Mouse (Mus musculus) limb, embryonic 13.5 days (tissue): ENCODE results near the gene Olfr1329. TPM values are rescaled to one million over a fixed set of nuclear protein-coding genes. Genes with fewer than 3 reads are reported as not detected.
"Not testable (repeated sequence)": the region's sequence is repeated elsewhere in the genome, so short reads cannot be mapped to it uniquely, and the experiment has no call there.

Source experiments
- ATAC-seq: fragments of 200-750 bp; cut with Nextera tagmentation; 2 replicates; pipeline ENCODE4 v1.8.0; 2017; ENCODE audit warnings: low read depth, moderate number of reproducible peaks, moderate TSS enrichment; ENCODE audit not compliant: low FRiP score
- H3K27ac ChIP-seq: fragments of 300-500 bp; sonication (generic); 2 replicates; pipeline ENCODE4 v1.5.1; 2015; ENCODE audit warnings: inconsistent platforms, mild to moderate bottlenecking, moderate library complexity
- H3K27me3 ChIP-seq: fragments of 300-500 bp; sonication (generic); 2 replicates; pipeline ENCODE4 v1.6.1; 2015; ENCODE audit warnings: mild to moderate bottlenecking, inconsistent platforms
- H3K36me3 ChIP-seq: fragments of 300-500 bp; sonication (generic); 2 replicates; pipeline ENCODE4 v1.6.1; 2015; ENCODE audit warnings: inconsistent platforms, mild to moderate bottlenecking, moderate library complexity
- H3K4me1 ChIP-seq: fragments of 300-500 bp; sonication (generic); 2 replicates; pipeline ENCODE4 v1.6.1; 2015; ENCODE audit warnings: inconsistent platforms
- H3K4me2 ChIP-seq: fragments of 300-500 bp; sonication (generic); replicated peaks from 2 replicates; pipeline ENCODE4 v1.6.1; 2015; ENCODE audit warnings: inconsistent platforms, mild to moderate bottlenecking, moderate library complexity
- H3K4me3 ChIP-seq: fragments of 300-500 bp; sonication (generic); 2 replicates; pipeline ENCODE4 v1.5.1; 2015; ENCODE audit warnings: moderate library complexity, mild to moderate bottlenecking, inconsistent platforms
- H3K9ac ChIP-seq: fragments of 300-500 bp; sonication (generic); 2 replicates; pipeline ENCODE4 v1.6.1; 2015; ENCODE audit warnings: mild to moderate bottlenecking, inconsistent platforms
- H3K9me3 ChIP-seq: fragments of 300-500 bp; sonication (generic); 2 replicates; pipeline ENCODE4 v1.6.1; 2016; ENCODE audit warnings: inconsistent platforms
- WGBS: fragments of 180-500 bp; shearing (Covaris S2); methylation state at CpG from one replicate; pipeline ENCODE4 v1.1.7; 2015; 5-methylcytosine and 5-hydroxymethylcytosine counted together
- polyA plus RNA-seq: library from polyadenylated mRNA; unstranded; fragments of >200 nt; fragmentation: Nextera tagmentation; extraction: Ambion mirVana; gene quantifications from 2 replicates; pipeline ENCODE4 v1.2.1, GENCODE M21; 2015

Olfr1329 gene
- not detected in 2 replicates for polyA plus RNA-seq

GRCm38 (mm10) chr4:118917365-118917764 is at the start of gene Olfr1329:
Gene Olfr1329, minus strand, starts transcription at chr4:118917465.
- not testable (repeated sequence) for H3K4me1 ChIP-seq, H3K9ac ChIP-seq, H3K36me3 ChIP-seq, H3K27ac ChIP-seq, H3K4me2 ChIP-seq, H3K9me3 ChIP-seq, H3K27me3 ChIP-seq, H3K4me3 ChIP-seq, ATAC-seq
- 64% methylated on average over 2 of the region's 2 CpGs for WGBS

GRCm38 (mm10) chr4:118961141-118961628 is 43.9 kb upstream of the Olfr1329 start, which contains the start of gene Lao1:
Gene Lao1, plus strand, starts transcription at chr4:118961578.
- Histone ChIP-seq H3K9me3 (no peaks in the 10 kb centered on the region), H3K27me3 (no peaks in the 10 kb centered on the region), H3K4me3 (no peak within 1 kb of the TSS), H3K4me2 (no peak within 1 kb of the TSS), H3K9ac (no peak within 1 kb of the TSS), H3K36me3 (no peaks in the 10 kb centered on the region), H3K4me1 (no peaks in the 10 kb centered on the region), H3K27ac (no peak within 1 kb of the TSS)
- WGBS: 92% methylated on average over 2 of the region's 2 CpGs
- no peak for ATAC-seq

GRCm38 (mm10) chr4:118958812-118959211 is 41.5 kb upstream of the Olfr1329 start:
- H3K27me3 ChIP-seq: no peaks in the 10 kb centered on the region
- H3K9ac ChIP-seq: no peak overlapping the region
- no peak overlapping the region for H3K4me3 ChIP-seq
- ATAC-seq: no peak
- no peak overlapping the region for H3K4me2 ChIP-seq
- WGBS: 88% methylated on average over 7 of the region's 7 CpGs
- H3K4me1 ChIP-seq: no peaks in the 10 kb centered on the region
- H3K36me3 ChIP-seq: no peaks in the 10 kb centered on the region
- no peaks in the 10 kb centered on the region for H3K9me3 ChIP-seq
- H3K27ac ChIP-seq: no peak overlapping the region

- H3K4me1 ChIP-seq: no peaks in the 10 kb centered on the region
- H3K4me3 ChIP-seq: no peak within 1 kb of the TSS
- no peaks in the 10 kb centered on the region for H3K36me3 ChIP-seq
- WGBS: 64% methylated on average over 2 of the region's 2 CpGs
- H3K4me2 ChIP-seq: no peak within 1 kb of the TSS
- H3K27me3 ChIP-seq: no peaks in the 10 kb centered on the region
- no peaks in the 10 kb centered on the region for H3K9me3 ChIP-seq
- no peak within 1 kb of the TSS for H3K27ac ChIP-seq
- ATAC-seq: no peak
- no peak within 1 kb of the TSS for H3K9ac ChIP-seq
Observed at GRCm38 (mm10) chr4:118938512-118938911, 21.2 kb upstream of the Olfr1329 start, which contains the start of gene Olfr1328. Gene Olfr1328, minus strand, starts transcription at chr4:118938612.

- H3K4me2 ChIP-seq, H3K9me3 ChIP-seq, H3K4me1 ChIP-seq, H3K27me3 ChIP-seq, H3K27ac ChIP-seq, ATAC-seq, H3K36me3 ChIP-seq, H3K9ac ChIP-seq, H3K4me3 ChIP-seq: not testable (repeated sequence)
- 76% methylated on average over 3 of the region's 3 CpGs for WGBS
Observed at GRCm38 (mm10) chr4:118931326-118931725, 14.1 kb upstream of the Olfr1329 start.

- no peaks in the 10 kb centered on the region for H3K36me3 ChIP-seq
- H3K4me3 ChIP-seq: no peak overlapping the region
- H3K9ac ChIP-seq: no peak overlapping the region
- no peaks in the 10 kb centered on the region for H3K27me3 ChIP-seq
- H3K27ac ChIP-seq: no peak overlapping the region
- WGBS: 57% methylated on average over 2 of the region's 2 CpGs
- no peaks in the 10 kb centered on the region for H3K4me1 ChIP-seq
- H3K9me3 ChIP-seq: no peaks in the 10 kb centered on the region
- no peak for ATAC-seq
- no peak overlapping the region for H3K4me2 ChIP-seq
Observed at GRCm38 (mm10) chr4:118901981-118902380, 15.3 kb downstream of the Olfr1329 start.

- Histone ChIP-seq H3K9ac (no peak within 1 kb of the TSS), H3K36me3 (no peaks in the 10 kb centered on the region), H3K4me3 (no peak within 1 kb of the TSS), H3K9me3 (no peaks in the 10 kb centered on the region), H3K27me3 (no peaks in the 10 kb centered on the region), H3K27ac (no peak within 1 kb of the TSS), H3K4me2 (no peak within 1 kb of the TSS), H3K4me1 (no peaks in the 10 kb centered on the region)
- no peak for ATAC-seq
- WGBS: 69% methylated on average over 1 of the region's 1 CpGs
Observed at GRCm38 (mm10) chr4:118888297-118888696, 29.0 kb downstream of the Olfr1329 start, which contains the start of gene Olfr1330. Gene Olfr1330, plus strand, starts transcription at chr4:118888597.

GRCm38 (mm10) chr4:118867566-118867965 is 49.7 kb downstream of the Olfr1329 start:
- Histone ChIP-seq H3K4me2 (no peak overlapping the region), H3K36me3 (no peaks in the 10 kb centered on the region), H3K27ac (no peak overlapping the region), H3K27me3 (no peaks in the 10 kb centered on the region), H3K9me3 (no peaks in the 10 kb centered on the region), H3K4me3 (no peak overlapping the region), H3K4me1 (no peaks in the 10 kb centered on the region), H3K9ac (no peak overlapping the region)
- no peak for ATAC-seq

Other genes starting within 250 kb of the Olfr1329 start
- gene Olfr1342, start 224.7 kb downstream of the Olfr1329 start, polyA plus RNA-seq: 0.11 and 0.14 TPM in 2 replicates
- gene Olfr1341, start 213.9 kb downstream of the Olfr1329 start, polyA plus RNA-seq: not detected in 2 replicates
- not detected in 2 replicates for gene Olfr1340, start 197.3 kb downstream of the Olfr1329 start, polyA plus RNA-seq
- gene Olfr1339, start 185.3 kb downstream of the Olfr1329 start, polyA plus RNA-seq: not detected in 2 replicates
- not detected in 2 replicates for gene Olfr1338, start 158.7 kb downstream of the Olfr1329 start, polyA plus RNA-seq
- gene Olfr1337, start 134.9 kb downstream of the Olfr1329 start, polyA plus RNA-seq: not detected in 2 replicates
- gene Olfr1335, start 107.5 kb downstream of the Olfr1329 start, polyA plus RNA-seq: not detected in 2 replicates
- gene Olfr1333, start 81.2 kb downstream of the Olfr1329 start, polyA plus RNA-seq: not detected in 2 replicates
- gene Olfr1331, start 52.8 kb downstream of the Olfr1329 start, polyA plus RNA-seq: not detected in 2 replicates
- not detected in 2 replicates for gene Olfr1330, start 28.9 kb downstream of the Olfr1329 start, polyA plus RNA-seq
- not detected in 2 replicates for gene Olfr1328, start 21.1 kb upstream of the Olfr1329 start, polyA plus RNA-seq
- gene Lao1, start 44.1 kb upstream of the Olfr1329 start, polyA plus RNA-seq: not detected in 2 replicates
- 101 and 112 TPM in 2 replicates for gene Slc2a1, start 191.2 kb upstream of the Olfr1329 start, polyA plus RNA-seq